ENCODE assay signal across 8 mouse cellular contexts in the genomic region with DNA sequence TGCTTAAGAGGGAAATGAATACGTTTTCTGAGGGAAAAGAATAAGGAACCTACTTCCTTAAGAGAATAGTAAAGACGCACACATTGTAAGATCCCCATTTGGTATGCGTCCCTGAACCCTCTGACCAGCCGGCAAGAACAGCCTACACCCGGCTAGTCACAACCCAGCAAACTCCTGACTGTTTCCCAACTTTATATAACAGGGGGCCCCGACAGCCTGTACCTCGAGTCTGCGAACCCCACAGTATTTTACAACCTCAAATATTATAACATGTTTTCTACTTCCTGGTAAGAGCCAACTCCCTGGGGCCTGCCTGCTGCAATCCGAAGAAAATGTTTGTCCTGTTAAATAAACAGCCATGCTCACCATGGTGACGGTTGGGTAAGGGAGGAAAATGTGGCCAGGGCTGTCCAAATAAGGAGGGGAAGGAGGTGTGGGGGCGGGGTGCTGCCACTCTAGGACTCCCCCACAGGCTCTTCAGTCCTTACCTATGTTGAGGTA. TPM values are rescaled to one million over a fixed set of nuclear protein-coding genes. Genes with fewer than 3 reads are reported as not detected.
A peak's percentile ranks its signal among the peaks of the same experiment; 100 is the strongest.
DNase-seq lines count a peak whose midpoint lies in the region; ATAC-seq lines count a peak whose summit lies in the region.

No protein-coding gene starts in this region.

- 27% methylated on average over 11 of the region's 11 CpGs for WGBS in liver, embryonic 15.5 days (ENCODE audit: insufficient replicate concordance)

- H3K9me3 ChIP-seq in liver, embryonic 15.5 days (replicated peaks) = no peaks in the 10 kb centered on the region

- peak overlapping the region; percentile 97 for H3K4me2 ChIP-seq in liver, embryonic 15.5 days

- peaks cover 85% of the 10 kb centered on the region for H3K4me1 ChIP-seq in liver, embryonic 15.5 days (replicated peaks)

- H3K36me3 ChIP-seq in liver, embryonic 15.5 days (replicated peaks) = no peaks in the 10 kb centered on the region

- no peak overlapping the region for H3K4me3 ChIP-seq in liver, embryonic 15.5 days (replicated peaks)

- no peak overlapping the region; the same call in 1 of the 2 replicates for H3K9ac ChIP-seq in liver, embryonic 15.5 days

- DNase-seq in cerebellum, adult 11-12 months = peak; percentile 39
- peak; percentile 76 to 81 for DNase-seq in heart, adult 9 months (ENCODE audit: low spot score in 2 of 2)
- peak; percentile 67 for DNase-seq in kidney, adult 18-20 months
- peak; percentile 37 for DNase-seq in neural tube, embryonic 10.5 days (ENCODE audit: extremely low spot score, low spot score)

- H3K27ac ChIP-seq in liver, embryonic 15.5 days (replicated peaks) = peak overlapping the region; percentile 86

- H3K27me3 ChIP-seq in liver, embryonic 15.5 days = no peaks in the 10 kb centered on the region

- no peak for ATAC-seq in cerebellum, adult (ENCODE audit: insufficient number of reproducible peaks, low FRiP score, low TSS enrichment)
- ATAC-seq in common myeloid progenitor, adult 5-6 weeks (replicated peaks; ENCODE audit: low read depth, poor library complexity, severe bottlenecking) = peak; percentile 27
- no peak for ATAC-seq in liver, embryonic 15.5 days (ENCODE audit: insufficient read depth)
- ATAC-seq in monocyte, adult 5-6 weeks (replicated peaks; ENCODE audit: insufficient number of reproducible peaks, low FRiP score, low TSS enrichment, poor library complexity, severe bottlenecking) = no peak

RNA-seq across cellular contexts. Expression of gene Per2, which starts 2.8 kb away (rescaled TPM):
- 5.3 and 6.4 TPM in 2 replicates for total RNA-seq in common myeloid progenitor, adult 5-6 weeks (2017)
- 2.3 and 3.3 TPM in 2 replicates for polyA plus RNA-seq in liver, embryonic 15.5 days (2015; fragmentation: Nextera tagmentation; extraction: Ambion mirVana)
- total RNA-seq in monocyte, adult 5-6 weeks (2017) = 2.8 to 12.0 TPM (median 3.1 TPM) in 3 replicates

RNA-seq across cellular contexts. Expression of gene Traf3ip1, which starts 38.1 kb away (rescaled TPM):
- total RNA-seq in common myeloid progenitor, adult 5-6 weeks (2017) = 4.0 and 5.2 TPM in 2 replicates
- 1.8 and 2.1 TPM in 2 replicates for polyA plus RNA-seq in liver, embryonic 15.5 days (2015; fragmentation: Nextera tagmentation; extraction: Ambion mirVana)
- 4.4 to 6.2 TPM (median 5.6 TPM) in 3 replicates for total RNA-seq in monocyte, adult 5-6 weeks (2017)

RNA-seq across cellular contexts. Expression of gene Hes6, which starts 42.5 kb away (rescaled TPM):
- total RNA-seq in common myeloid progenitor, adult 5-6 weeks (2017) = 22.9 and 31.3 TPM in 2 replicates
- 21.1 and 24.1 TPM in 2 replicates for polyA plus RNA-seq in liver, embryonic 15.5 days (2015; fragmentation: Nextera tagmentation; extraction: Ambion mirVana)
- 11.5 to 23.5 TPM (median 13.5 TPM) in 3 replicates for total RNA-seq in monocyte, adult 5-6 weeks (2017)

RNA-seq across cellular contexts. Expression of gene Ilkap, which starts 57.7 kb away (rescaled TPM):
- total RNA-seq in common myeloid progenitor, adult 5-6 weeks (2017) = 123 and 126 TPM in 2 replicates
- polyA plus RNA-seq in liver, embryonic 15.5 days (2015; fragmentation: Nextera tagmentation; extraction: Ambion mirVana) = 67.7 and 69.9 TPM in 2 replicates
- total RNA-seq in monocyte, adult 5-6 weeks (2017) = 133 to 179 TPM (median 136 TPM) in 3 replicates
